Mouse (Mus musculus): ENCODE results near the gene Cd70.

DNA sequence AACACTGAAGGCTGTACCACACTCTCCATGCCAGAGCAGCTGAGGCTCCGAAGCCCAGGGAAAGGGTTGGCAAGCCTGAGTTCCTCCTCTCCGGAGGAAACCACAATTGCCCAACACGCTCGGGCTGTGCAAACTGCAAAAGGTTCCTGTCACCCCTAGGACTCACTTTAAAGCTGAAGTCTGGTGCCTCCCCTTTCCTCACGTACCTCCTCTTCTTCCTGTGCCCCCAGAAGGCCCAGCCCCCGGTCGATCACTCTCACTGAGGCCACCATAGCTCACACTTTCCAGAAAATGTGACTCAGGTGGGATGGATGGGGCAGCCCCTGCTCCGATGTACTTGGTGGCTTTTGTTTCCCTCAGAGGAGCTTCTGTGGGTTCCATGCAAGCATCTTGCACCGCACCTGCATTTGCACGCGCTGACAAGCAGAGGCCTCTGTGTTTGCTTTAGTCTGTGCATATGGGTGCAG, 44.5 kb upstream of the Cd70 start, which contains the start of gene Tnfsf14:
- no peak for TF ChIP-seq CTCF (IDR thresholded peaks at IDR 0.05; ENCODE audit: control insufficient read depth, insufficient read depth, low read length)
- TF ChIP-seq POLR2A (IDR thresholded peaks at IDR 0.05; ENCODE audit: borderline replicate concordance, control insufficient read depth, low read depth, low read length): no peak
